Mouse (Mus musculus) WW6 (cell line): ENCODE results near the gene Hoxb3.

ENCODE experiments used
- DNase-seq: peaks from one replicate; pipeline ENCODE4 v3.0.0-alpha.2; 2013; ENCODE audit warnings: low read depth, low spot score

Gene Hoxb3

GRCm38 (mm10) chr11:96323154-96323553, at the start of gene Hoxb3:
Gene Hoxb3, plus strand, starts transcription at chr11:96323326.
- DNase-seq = no peak

DNA sequence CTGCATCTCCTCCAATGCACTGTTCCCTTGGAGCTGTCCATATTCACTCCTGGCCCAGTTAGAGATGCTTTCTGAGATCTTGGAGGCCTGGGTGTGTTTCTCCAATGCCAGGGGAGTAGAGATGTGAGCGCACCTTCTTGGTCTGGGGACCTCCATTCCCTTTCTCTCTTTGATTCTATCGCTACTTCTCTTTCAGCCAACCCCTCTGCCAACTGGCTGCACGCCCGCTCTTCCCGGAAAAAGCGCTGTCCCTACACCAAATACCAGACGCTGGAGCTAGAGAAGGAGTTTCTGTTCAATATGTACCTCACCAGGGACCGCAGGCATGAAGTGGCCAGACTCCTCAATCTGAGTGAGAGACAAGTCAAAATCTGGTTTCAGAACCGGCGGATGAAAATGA, 48.7 kb upstream of the Hoxb3 start:
- no peak for DNase-seq

GRCm38 (mm10) chr11:96275896-96276295, 47.2 kb upstream of the Hoxb3 start:
- no peak for DNase-seq

GRCm38 (mm10) chr11:96277151-96278044, 45.7 kb upstream of the Hoxb3 start:
- no peak for DNase-seq

- no peak for DNase-seq
These were observed 44.8 kb upstream of the Hoxb3 start for GRCm38 (mm10) chr11:96278324-96278723.

- no peak for DNase-seq
These were observed 44.4 kb upstream of the Hoxb3 start for GRCm38 (mm10) chr11:96278773-96279172.

- DNase-seq = no peak
These were observed 43.5 kb upstream of the Hoxb3 start for GRCm38 (mm10) chr11:96279421-96280233.

- no peak for DNase-seq
These were observed 42.4 kb upstream of the Hoxb3 start for GRCm38 (mm10) chr11:96280399-96281378.

DNA sequence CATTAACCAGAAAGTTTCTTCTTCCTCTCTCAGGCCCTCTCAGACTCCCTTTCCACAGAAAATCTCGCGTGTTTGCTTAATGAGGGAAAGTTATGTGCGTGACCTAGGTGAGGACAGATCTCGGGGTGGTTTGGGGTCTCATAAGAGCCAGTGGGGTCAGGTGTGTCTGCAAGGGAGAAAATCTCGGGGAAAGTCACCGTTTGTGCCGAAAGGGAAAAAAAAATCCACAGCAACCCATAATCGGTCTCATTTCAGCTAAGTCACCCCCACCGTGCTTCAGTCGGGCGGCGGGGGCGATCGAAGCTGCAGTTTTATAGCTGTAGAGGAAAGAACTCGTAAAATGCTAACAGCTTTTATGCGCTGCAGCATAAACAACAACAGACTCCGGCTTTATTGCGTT, 41.7 kb upstream of the Hoxb3 start:
- DNase-seq = no peak

DNA sequence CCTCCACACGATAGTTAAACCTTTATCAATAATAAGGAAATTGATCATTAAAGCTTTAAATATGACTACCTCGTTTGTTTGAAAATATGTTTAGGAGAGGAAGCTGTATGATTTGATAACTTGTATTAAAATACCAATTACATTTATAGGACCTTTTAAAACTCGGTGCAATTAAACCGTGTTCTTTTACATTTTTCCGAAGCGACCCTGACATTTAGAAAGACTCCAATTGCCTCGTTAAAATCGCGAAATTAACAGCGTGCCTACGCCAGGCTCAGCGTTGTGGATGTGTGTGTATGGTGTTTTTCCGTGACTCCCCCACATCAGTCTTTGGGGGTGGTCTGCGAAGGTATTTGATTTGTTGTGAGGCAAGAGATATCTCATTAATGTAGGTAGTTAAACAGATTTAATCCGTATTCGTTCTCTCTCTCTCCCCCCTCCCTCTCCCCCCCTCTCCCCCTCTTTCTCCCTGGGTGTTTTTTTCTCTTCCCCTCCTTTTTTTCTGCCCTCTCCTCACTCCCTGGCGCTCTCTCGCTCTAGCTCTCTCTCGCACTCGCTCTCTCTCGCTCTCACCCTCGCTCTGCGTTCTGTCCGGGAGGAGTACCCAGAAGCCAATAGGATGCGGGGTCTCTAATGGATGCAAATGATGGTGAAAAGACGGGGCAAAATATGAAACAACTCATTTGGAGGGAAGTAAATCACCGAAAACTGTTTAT, 41.1 kb upstream of the Hoxb3 start, which contains the start of gene Hoxb8:
TSS of gene Hoxb8 (plus strand) at position 51 of the 716 bp plus-strand sequence.
- DNase-seq = no peak

DNA sequence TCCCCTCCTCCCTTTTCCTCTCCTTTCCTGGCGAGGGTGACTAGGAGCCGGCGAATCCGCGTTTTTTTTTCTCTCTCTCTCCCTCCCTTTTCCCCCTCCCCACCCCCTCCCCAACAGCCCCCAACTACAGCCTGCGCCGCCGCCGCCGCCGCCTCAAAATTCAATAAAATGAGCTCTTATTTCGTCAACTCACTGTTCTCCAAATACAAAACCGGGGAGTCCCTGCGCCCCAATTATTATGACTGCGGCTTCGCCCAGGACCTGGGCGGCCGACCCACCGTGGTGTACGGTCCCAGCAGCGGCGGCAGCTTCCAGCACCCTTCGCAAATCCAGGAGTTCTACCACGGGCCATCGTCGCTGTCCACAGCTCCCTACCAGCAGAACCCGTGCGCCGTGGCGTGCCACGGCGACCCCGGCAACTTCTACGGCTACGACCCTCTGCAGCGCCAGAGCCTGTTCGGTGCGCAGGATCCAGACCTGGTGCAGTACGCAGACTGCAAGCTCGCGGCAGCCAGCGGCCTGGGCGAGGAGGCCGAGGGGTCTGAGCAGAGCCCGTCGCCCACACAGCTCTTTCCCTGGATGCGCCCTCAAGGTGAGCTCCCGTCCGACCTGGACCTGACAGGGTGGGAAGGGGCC, 40.2 kb upstream of the Hoxb3 start:
- no peak for DNase-seq

GRCm38 (mm10) chr11:96284041-96284749, 38.9 kb upstream of the Hoxb3 start:
- no peak for DNase-seq

DNA sequence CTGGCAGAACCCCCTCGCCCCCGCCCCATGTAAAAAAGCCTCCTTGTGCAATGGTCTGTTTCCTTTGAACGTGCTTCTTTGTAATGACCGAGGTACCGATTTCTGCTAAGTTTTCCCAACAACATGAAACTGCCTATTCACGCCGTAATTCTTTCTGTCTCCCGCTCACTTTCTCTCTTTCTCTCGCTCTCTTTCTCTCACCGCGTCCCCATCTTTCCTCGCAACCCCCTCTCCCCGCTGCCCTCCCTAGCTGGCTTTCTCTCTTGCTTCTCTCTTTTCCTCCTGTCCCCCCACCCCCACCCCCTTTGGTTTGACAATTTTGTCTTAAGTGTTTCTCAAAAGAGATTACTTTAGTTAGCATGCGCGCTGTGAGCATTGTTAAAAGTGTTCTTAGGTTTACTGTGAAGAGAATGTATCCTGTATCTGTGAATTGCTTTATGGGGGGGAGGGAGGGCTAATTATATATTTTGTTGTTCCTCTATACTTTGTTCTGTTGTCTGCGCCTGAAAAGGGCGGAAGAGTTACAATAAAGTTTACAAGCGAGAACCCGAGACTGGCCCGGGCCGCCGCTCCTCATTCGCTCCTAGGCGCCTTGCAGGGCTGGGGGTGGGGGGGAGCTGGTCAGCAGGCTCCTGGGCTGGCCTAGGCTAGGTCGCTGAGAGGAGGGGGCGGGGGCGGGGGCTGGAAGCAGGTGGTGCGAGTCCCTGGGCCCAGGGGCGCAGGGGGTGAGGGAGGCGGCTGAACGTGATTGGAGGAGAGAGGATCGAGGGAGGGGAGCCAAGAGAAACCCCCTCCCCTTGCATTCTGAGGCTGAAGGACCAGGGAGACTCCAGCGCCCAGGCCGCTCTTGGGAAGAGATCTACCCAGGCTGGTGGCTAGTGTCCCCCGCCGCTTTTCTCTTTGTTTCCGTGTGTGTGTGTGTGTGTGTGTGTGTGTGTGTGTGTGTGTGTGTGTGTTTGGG, 38.1 kb upstream of the Hoxb3 start:
- DNase-seq = no peak

GRCm38 (mm10) chr11:96285771-96286738, 37.1 kb upstream of the Hoxb3 start, which contains the start of gene Hoxb7:
Gene Hoxb7, plus strand, starts transcription at chr11:96286623.
- DNase-seq = no peak

DNA sequence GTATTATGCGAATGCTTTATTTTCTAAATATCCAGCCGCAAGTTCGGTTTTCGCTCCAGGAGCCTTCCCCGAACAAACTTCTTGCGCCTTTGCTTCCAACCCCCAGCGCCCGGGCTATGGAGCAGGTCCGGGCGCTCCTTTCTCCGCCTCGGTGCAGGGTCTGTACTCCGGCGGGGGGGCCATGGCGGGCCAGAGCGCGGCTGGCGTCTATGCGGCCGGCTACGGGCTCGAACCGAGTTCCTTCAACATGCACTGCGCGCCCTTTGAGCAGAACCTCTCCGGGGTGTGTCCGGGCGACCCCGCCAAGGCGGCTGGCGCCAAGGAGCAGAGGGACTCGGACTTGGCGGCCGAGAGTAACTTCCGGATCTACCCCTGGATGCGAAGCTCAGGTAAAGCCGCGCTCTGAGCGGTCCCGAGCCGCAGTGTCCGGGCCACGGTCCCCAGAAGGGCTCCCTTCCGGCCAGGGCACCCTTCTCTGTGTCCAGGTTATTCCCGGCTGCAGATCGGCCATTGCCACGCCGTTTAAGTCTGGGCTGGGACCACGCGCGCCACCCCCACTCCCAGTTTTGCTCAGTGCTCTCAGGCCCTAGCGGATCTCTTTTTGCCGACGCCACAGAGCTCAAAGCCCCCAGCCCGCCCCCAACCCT, 36.3 kb upstream of the Hoxb3 start:
- DNase-seq = no peak

DNA sequence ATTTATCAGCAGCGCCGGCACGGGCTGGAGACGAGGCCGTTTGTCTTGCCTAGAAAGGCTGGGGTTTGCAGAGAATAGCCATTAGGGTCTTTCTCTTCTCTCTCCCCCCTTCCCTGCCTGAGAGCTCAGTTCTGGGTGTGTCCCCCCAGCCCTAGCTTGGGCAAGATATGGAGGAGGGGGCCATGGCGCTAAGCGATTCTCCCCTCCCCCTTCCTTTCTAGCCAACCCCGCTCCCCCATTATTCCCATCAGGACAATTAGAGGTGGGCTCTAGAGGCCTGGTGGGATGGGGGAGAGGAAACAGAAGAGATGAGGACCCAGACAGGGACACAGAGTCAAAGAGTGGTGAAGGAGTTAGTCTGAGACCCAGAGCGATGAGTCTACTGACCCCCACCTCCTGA, 35.7 kb upstream of the Hoxb3 start:
- DNase-seq = no peak
